ENCODE assay signal across 33 mouse cellular contexts in the genomic region with DNA sequence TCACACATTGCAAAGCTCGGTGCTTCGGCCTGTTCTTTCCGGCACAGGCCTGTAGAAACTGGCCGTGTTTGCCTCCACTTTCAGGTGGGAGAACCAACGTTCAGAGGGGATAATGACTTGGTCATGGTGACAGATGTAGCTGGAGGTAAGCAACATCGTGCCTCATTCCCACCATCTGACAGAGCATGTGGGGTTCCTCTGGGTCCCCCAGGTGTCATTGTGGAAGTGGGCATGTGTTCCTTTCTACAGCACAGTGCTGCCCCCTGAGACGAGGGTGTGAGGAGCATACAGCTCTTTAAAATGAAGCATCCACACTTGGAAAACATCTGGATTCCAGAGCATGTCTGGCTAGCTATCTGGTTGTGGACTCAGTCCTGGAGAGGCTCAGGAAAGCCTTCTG. TPM values are rescaled to one million over a fixed set of nuclear protein-coding genes. Genes with fewer than 3 reads are reported as not detected.
DNase-seq lines count a peak whose midpoint lies in the region; ATAC-seq lines count a peak whose summit lies in the region.
"Had no signal": no experiment of that assay in that cellular context is flagged by ENCODE, and none has a peak within 500 bp of the region (broad histone marks: within the 10 kb centered on the region; RNA-seq: fewer than 3 reads in every experiment).

No protein-coding gene starts in this region.

- no peaks in the 10 kb centered on the region for H3K9me3 ChIP-seq in midbrain, embryonic 11.5 days (ENCODE audit: control insufficient read depth, low read length)
- H3K9me3 ChIP-seq in midbrain, embryonic 10.5 days (replicated peaks): no peaks in the 10 kb centered on the region
- H3K9me3 ChIP-seq: G1E; heart, embryonic 10.5 days; heart, embryonic 13.5 days had no signal

- DNase-seq in cerebellum, adult 11-12 months: peak; percentile 16
- DNase-seq in cerebellum, postnatal 4 days (ENCODE audit: low spot score in 2 of 2): no peak
- peak; percentile 53 for DNase-seq in midbrain, embryonic 11.5 days (ENCODE audit: low spot score, missing footprints)
- DNase-seq in midbrain, embryonic 10.5 days (ENCODE audit: low spot score): no peak
- DNase-seq in CD4-positive helper T cell, adult 2 months (ENCODE audit: low read depth, low spot score): peak; percentile 45
- DNase-seq in embryo, embryonic 10 days (ENCODE audit: low spot score): no peak
- DNase-seq: adrenal gland, postnatal 10 days; adrenal gland, postnatal 36 days; B cell, adult 2 months; cerebellum, adult 2 months; cerebellum, adult 9-11 months; cerebellum, postnatal 25 days; forebrain, postnatal 0 days; gastrocnemius, postnatal 36 days; heart, adult 2 months; heart, postnatal 14 days; heart, postnatal 4 days had no signal

- H3K4me3 ChIP-seq in midbrain, embryonic 11.5 days (ENCODE audit: low read depth, low read length): no peak overlapping the region
- no peak overlapping the region for H3K4me3 ChIP-seq in midbrain, embryonic 10.5 days
- H3K4me3 ChIP-seq: heart, adult 2 months; heart, embryonic 10.5 days; heart, embryonic 13.5 days had no signal

- H3K9ac ChIP-seq in midbrain, embryonic 11.5 days (ENCODE audit: low read length): no peak overlapping the region
- H3K9ac ChIP-seq: forebrain, postnatal 0 days; heart, embryonic 13.5 days; hindbrain, embryonic 14.5 days had no signal

- no peak overlapping the region for H3K27ac ChIP-seq in midbrain, embryonic 11.5 days (ENCODE audit: low read depth, low read length)
- no peak overlapping the region for H3K27ac ChIP-seq in midbrain, embryonic 10.5 days (replicated peaks)
- H3K27ac ChIP-seq: heart, embryonic 10.5 days; heart, embryonic 13.5 days; hindbrain, embryonic 14.5 days; hindbrain, postnatal 0 days had no signal

- H3K36me3 ChIP-seq in midbrain, embryonic 11.5 days (ENCODE audit: control insufficient read depth, insufficient read depth, low read length): no peaks in the 10 kb centered on the region
- no peaks in the 10 kb centered on the region for H3K36me3 ChIP-seq in midbrain, embryonic 10.5 days
- H3K36me3 ChIP-seq: G1E; heart, embryonic 10.5 days; heart, embryonic 13.5 days had no signal

- 84% methylated on average over 7 of the region's 7 CpGs for WGBS in midbrain, embryonic 11.5 days
- WGBS in midbrain, embryonic 10.5 days: 91% methylated on average over 7 of the region's 7 CpGs

- H3K27me3 ChIP-seq in midbrain, embryonic 11.5 days (ENCODE audit: control insufficient read depth, insufficient read depth, low read length): no peaks in the 10 kb centered on the region
- H3K27me3 ChIP-seq in midbrain, embryonic 10.5 days (ENCODE audit: low read depth, poor library complexity, severe bottlenecking): no peaks in the 10 kb centered on the region
- H3K27me3 ChIP-seq: CH12.LX; heart, embryonic 13.5 days; Patski had no signal

- H3K4me2 ChIP-seq in midbrain, embryonic 11.5 days: no peak overlapping the region
- H3K4me2 ChIP-seq: heart, embryonic 13.5 days; hindbrain, embryonic 14.5 days had no signal

- ATAC-seq in midbrain, embryonic 11.5 days (ENCODE audit: low FRiP score): no peak
- ATAC-seq: forebrain, embryonic 14.5 days; forebrain, postnatal 0 days; inflammation-experienced regulatory T-cells, adult 6 months; intestine, embryonic 16.5 days; Patski had no signal

- H3K4me1 ChIP-seq in midbrain, embryonic 11.5 days (ENCODE audit: control insufficient read depth, insufficient read depth, low read length): no peaks in the 10 kb centered on the region
- no peaks in the 10 kb centered on the region; the same call in 1 of the 2 replicates for H3K4me1 ChIP-seq in midbrain, embryonic 10.5 days
- H3K4me1 ChIP-seq: heart, embryonic 10.5 days had no signal

RNA-seq across cellular contexts. Expression of gene Cd5, which starts 4.2 kb away (rescaled TPM):
- polyA plus RNA-seq in midbrain, embryonic 11.5 days (2014; fragmentation: Nextera tagmentation; extraction: Ambion mirVana): 0.08 and 0.22 TPM in 2 replicates
- polyA plus RNA-seq in midbrain, embryonic 10.5 days (2016; fragmentation: Nextera tagmentation; extraction: Ambion mirVana): not detected in 2 replicates
- polyA plus RNA-seq: G1E; hindbrain, embryonic 11.5 days; intestine, embryonic 16.5 days; Patski had no signal

RNA-seq across cellular contexts. Expression of gene Vps37c, which starts 46.0 kb away (rescaled TPM):
- 23.1 and 26.0 TPM in 2 replicates for polyA plus RNA-seq in midbrain, embryonic 11.5 days (2014; fragmentation: Nextera tagmentation; extraction: Ambion mirVana)
- polyA plus RNA-seq in midbrain, embryonic 10.5 days (2016; fragmentation: Nextera tagmentation; extraction: Ambion mirVana): 33.8 and 36.0 TPM in 2 replicates

RNA-seq across cellular contexts. Expression of gene Pga5, which starts 56.7 kb away (rescaled TPM):
- polyA plus RNA-seq in midbrain, embryonic 11.5 days (2014; fragmentation: Nextera tagmentation; extraction: Ambion mirVana): not detected in 2 replicates
- not detected in 2 replicates for polyA plus RNA-seq in midbrain, embryonic 10.5 days (2016; fragmentation: Nextera tagmentation; extraction: Ambion mirVana)
- polyA plus RNA-seq: cerebellum, adult 2 months; cortical plate, adult 2 months; embryonic facial prominence, embryonic 11.5 days; embryonic facial prominence, embryonic 14.5 days; forebrain, embryonic 11.5 days; forebrain, embryonic 14.5 days; forebrain, postnatal 0 days; heart, adult 2 months; heart, embryonic 10.5 days; heart, embryonic 13.5 days; heart, embryonic 16.5 days; hindbrain, embryonic 11.5 days; hindbrain, embryonic 14.5 days; hindbrain, postnatal 0 days; inflammation-experienced regulatory T-cells, adult 6 months had no signal

Comparison
In these comparisons a context has a peak if more than half of its experiments do, and no peak if none do; other contexts are left out.
1. DNase-seq: peak in cerebellum, adult 11-12 months (single experiment), midbrain, embryonic 11.5 days (single experiment) and CD4-positive helper T cell, adult 2 months (single experiment); none in cerebellum, postnatal 4 days (0 of 2), midbrain, embryonic 10.5 days (single experiment) and embryo, embryonic 10 days (single experiment).